Mouse (Mus musculus) megakaryocyte, embryonic 14.5 days (primary cell): ENCODE data around the gene Tmem265. TPM values are rescaled to one million over a fixed set of nuclear protein-coding genes. Genes with fewer than 3 reads are reported as not detected.

Source experiments
- H3K27me3 ChIP-seq: replicated peaks from 2 replicates; pipeline ENCODE3; 2012; ENCODE audit warnings: inconsistent platforms
- H3K36me3 ChIP-seq: replicated peaks from 2 replicates; pipeline ENCODE3; 2012; ENCODE audit warnings: low read length, inconsistent platforms, mixed read lengths
- H3K4me1 ChIP-seq: 2 replicates; pipeline ENCODE4 v1.6.1; 2012; ENCODE audit warnings: inconsistent platforms
- H3K4me3 ChIP-seq: replicated peaks from 2 replicates; pipeline ENCODE3; 2012; ENCODE audit warnings: moderate library complexity, mild to moderate bottlenecking, inconsistent platforms
- H3K9me3 ChIP-seq: 2 replicates; pipeline ENCODE4 v1.6.1; 2012; ENCODE audit warnings: inconsistent platforms
- FLI1 ChIP-seq: IDR thresholded peaks from 2 replicates; pipeline ENCODE4 v1.6.1; 2012; ENCODE audit warnings: low read length, inconsistent platforms, mixed read lengths
- GATA1 ChIP-seq: IDR thresholded peaks from 3 replicates; pipeline ENCODE4 v1.6.1; 2012; ENCODE audit warnings: mixed read lengths, low read length, inconsistent platforms, borderline replicate concordance
- polyA plus RNA-seq: library from polyadenylated mRNA; stranded (reverse); fragments of >175 nt; gene quantifications from 2 replicates; pipeline ENCODE4 v1.2.3, GENCODE M21; 2012; ENCODE audit warnings: low replicate concordance; ENCODE audit not compliant: insufficient read depth

The Tmem265 gene
- polyA plus RNA-seq, 1 experiment = 0.34 TPM

- H3K9me3 ChIP-seq = peaks cover 8% of the 10 kb centered on the region; the same call in 1 of the 2 replicates
- H3K36me3 ChIP-seq = peaks cover 78% of the 10 kb centered on the region
- TF ChIP-seq FLI1 = no peak
- TF ChIP-seq GATA1 = no peak
- no peaks in the 10 kb centered on the region for H3K27me3 ChIP-seq
- no peak overlapping the region for H3K4me3 ChIP-seq
- peaks cover 12% of the 10 kb centered on the region for H3K4me1 ChIP-seq
Observed at GRCm38 (mm10) chr7:127607150-127607549, 46.0 kb downstream of the Tmem265 start.

- Histone ChIP-seq H3K4me3 (no peak overlapping the region), H3K27me3 (peaks cover 26% of the 10 kb centered on the region), H3K4me1 (peaks cover 30% of the 10 kb centered on the region), H3K9me3 (peaks cover 8% of the 10 kb centered on the region; the same call in 1 of the 2 replicates), H3K36me3 (peaks cover 54% of the 10 kb centered on the region)
- TF ChIP-seq FLI1 (no peak), GATA1 (no peak)
Observed at GRCm38 (mm10) chr7:127611011-127611410, 49.8 kb downstream of the Tmem265 start.

- peaks cover 8% of the 10 kb centered on the region; the same call in 1 of the 2 replicates for H3K9me3 ChIP-seq
- TF ChIP-seq FLI1 (no peak), GATA1 (no peak)
- peaks cover 33% of the 10 kb centered on the region for H3K4me1 ChIP-seq
- H3K27me3 ChIP-seq = peaks cover 28% of the 10 kb centered on the region
- H3K4me3 ChIP-seq = no peak overlapping the region
- peaks cover 51% of the 10 kb centered on the region for H3K36me3 ChIP-seq
Observed at GRCm38 (mm10) chr7:127611561-127611960, 50.4 kb downstream of the Tmem265 start.

- peaks cover 8% of the 10 kb centered on the region; the same call in 1 of the 2 replicates for H3K9me3 ChIP-seq
- H3K36me3 ChIP-seq = peaks cover 45% of the 10 kb centered on the region
- no peak overlapping the region for H3K4me3 ChIP-seq
- H3K27me3 ChIP-seq = peaks cover 28% of the 10 kb centered on the region
- H3K4me1 ChIP-seq = peaks cover 27% of the 10 kb centered on the region
- no peak for TF ChIP-seq GATA1
- no peak for TF ChIP-seq FLI1
Observed at GRCm38 (mm10) chr7:127613501-127613900, 52.3 kb downstream of the Tmem265 start.

- peaks cover 27% of the 10 kb centered on the region for H3K4me1 ChIP-seq
- H3K4me3 ChIP-seq = peak overlapping the region; percentile 93
- H3K36me3 ChIP-seq = peaks cover 39% of the 10 kb centered on the region
- peaks cover 28% of the 10 kb centered on the region for H3K27me3 ChIP-seq
- H3K9me3 ChIP-seq = peaks cover 8% of the 10 kb centered on the region; the same call in 1 of the 2 replicates
- no peak for TF ChIP-seq GATA1
- no peak for TF ChIP-seq FLI1
Observed at GRCm38 (mm10) chr7:127614091-127614490, 52.9 kb downstream of the Tmem265 start.

- Histone ChIP-seq H3K4me1 (peaks cover 27% of the 10 kb centered on the region), H3K9me3 (peaks cover 8% of the 10 kb centered on the region; the same call in 1 of the 2 replicates), H3K36me3 (peaks cover 35% of the 10 kb centered on the region), H3K4me3 (peak overlapping the region; percentile 93), H3K27me3 (peaks cover 28% of the 10 kb centered on the region)
- TF ChIP-seq FLI1 (no peak), GATA1 (no peak)
Observed at GRCm38 (mm10) chr7:127614511-127614890, 53.3 kb downstream of the Tmem265 start.

- H3K27me3 ChIP-seq = peaks cover 28% of the 10 kb centered on the region
- TF ChIP-seq FLI1 (no peak), GATA1 (no peak)
- H3K9me3 ChIP-seq = peaks cover 8% of the 10 kb centered on the region; the same call in 1 of the 2 replicates
- peak within 1 kb of the TSS; percentile 93 for H3K4me3 ChIP-seq
- H3K36me3 ChIP-seq = peaks cover 30% of the 10 kb centered on the region
- peaks cover 27% of the 10 kb centered on the region for H3K4me1 ChIP-seq
Observed at GRCm38 (mm10) chr7:127614891-127615843, 54.0 kb downstream of the Tmem265 start, which contains the start of gene Zfp629. TSS of gene Zfp629 (minus strand) at chr7:127615797.

GRCm38 (mm10) chr7:127616336-127616735 is 55.1 kb downstream of the Tmem265 start:
- peaks cover 27% of the 10 kb centered on the region for H3K4me1 ChIP-seq
- H3K4me3 ChIP-seq = no peak overlapping the region

More at GRCm38 (mm10) chr7:127616336-127616735, 55.1 kb downstream of the Tmem265 start:
- Histone ChIP-seq H3K27me3 (peaks cover 28% of the 10 kb centered on the region), H3K36me3 (peaks cover 18% of the 10 kb centered on the region), H3K9me3 (peaks cover 7% of the 10 kb centered on the region; the same call in 1 of the 2 replicates)
- TF ChIP-seq GATA1 (no peak), FLI1 (no peak)

Other genes with a start within 250 kb of the Tmem265 start
- gene Zfp768, start 215.8 kb upstream of the Tmem265 start, polyA plus RNA-seq = 21.5 and 31.6 TPM in 2 replicates
- gene Zfp747, start 185.3 kb upstream of the Tmem265 start, polyA plus RNA-seq = 0.73 TPM in 1 of 2 replicates, not detected in the other
- 0.07 and 1.7 TPM in 2 replicates for gene 9130019O22Rik, start 174.2 kb upstream of the Tmem265 start, polyA plus RNA-seq
- gene E430018J23Rik, start 167.8 kb upstream of the Tmem265 start, polyA plus RNA-seq = 5.5 TPM in 1 of 2 replicates, not detected in the other
- gene Zfp764, start 154.6 kb upstream of the Tmem265 start, polyA plus RNA-seq = 0.32 TPM in 1 of 2 replicates, not detected in the other
- gene Zfp688, start 139.3 kb upstream of the Tmem265 start, polyA plus RNA-seq = 12.3 and 25.6 TPM in 2 replicates
- 4.4 and 12.0 TPM in 2 replicates for gene Zfp689, start 112.2 kb upstream of the Tmem265 start, polyA plus RNA-seq
- 83.1 and 177 TPM in 2 replicates for gene Prr14, start 101.8 kb upstream of the Tmem265 start, polyA plus RNA-seq
- gene Fbrs, start 82.2 kb upstream of the Tmem265 start, polyA plus RNA-seq = 237 and 322 TPM in 2 replicates
- gene Srcap, start 49.4 kb upstream of the Tmem265 start, polyA plus RNA-seq = 4.0 and 9.1 TPM in 2 replicates
- 15.7 and 25.1 TPM in 2 replicates for gene Gm42715, start 41.8 kb upstream of the Tmem265 start, polyA plus RNA-seq
- 19.1 and 27.2 TPM in 2 replicates for gene Phkg2, start 11.9 kb downstream of the Tmem265 start, polyA plus RNA-seq
- gene Ccdc189, start 27.2 kb downstream of the Tmem265 start, polyA plus RNA-seq = 23.5 and 28.8 TPM in 2 replicates
- 14.7 and 20.8 TPM in 2 replicates for gene Rnf40, start 27.4 kb downstream of the Tmem265 start, polyA plus RNA-seq
- 2.9 TPM in 1 of 2 replicates, not detected in the other for gene Zfp629, start 54.4 kb downstream of the Tmem265 start, polyA plus RNA-seq
- gene Bcl7c, start 147.5 kb downstream of the Tmem265 start, polyA plus RNA-seq = 52.6 and 165 TPM in 2 replicates
- gene Ctf1, start 151.3 kb downstream of the Tmem265 start, polyA plus RNA-seq = not detected in 2 replicates
- not detected in 2 replicates for gene Ctf2, start 170.8 kb downstream of the Tmem265 start, polyA plus RNA-seq
- gene Fbxl19, start 183.2 kb downstream of the Tmem265 start, polyA plus RNA-seq = 54.6 and 102 TPM in 2 replicates
- gene Orai3, start 208.4 kb downstream of the Tmem265 start, polyA plus RNA-seq = 27.3 and 62.4 TPM in 2 replicates
- gene Setd1a, start 215.3 kb downstream of the Tmem265 start, polyA plus RNA-seq = 32.9 and 47.6 TPM in 2 replicates
- gene Gm49388, start 224.2 kb downstream of the Tmem265 start, polyA plus RNA-seq = not detected in 2 replicates
- gene Hsd3b7, start 239.2 kb downstream of the Tmem265 start, polyA plus RNA-seq = 13.9 and 53.3 TPM in 2 replicates